Mouse (Mus musculus): Measurements from ENCODE around the gene Golga4.

Golga4 gene

DNA sequence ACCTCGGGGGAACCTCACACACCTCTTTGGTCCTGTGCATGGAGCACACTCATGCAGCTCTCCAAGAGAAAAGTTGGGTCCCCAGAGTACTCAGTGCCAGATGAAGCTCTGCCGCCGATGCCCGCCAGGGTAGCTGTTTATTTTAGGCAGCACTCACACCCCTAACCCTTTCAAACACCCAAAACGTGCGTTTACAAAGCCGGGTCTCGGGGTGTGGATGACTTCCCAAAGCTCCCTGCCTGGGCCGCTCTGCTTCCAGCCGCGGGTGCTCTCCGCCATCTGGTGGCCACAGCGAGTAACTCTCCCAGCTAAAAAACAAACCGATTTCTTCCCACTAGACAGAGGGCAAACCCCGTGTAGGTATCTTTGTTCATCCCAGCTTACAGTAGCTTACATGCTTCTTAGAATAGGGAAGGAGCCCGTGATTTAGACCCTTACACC lies 16.5 kb upstream of the Golga4 start:
- DNase-seq (ENCODE audit: low spot score), result no peak

DNA sequence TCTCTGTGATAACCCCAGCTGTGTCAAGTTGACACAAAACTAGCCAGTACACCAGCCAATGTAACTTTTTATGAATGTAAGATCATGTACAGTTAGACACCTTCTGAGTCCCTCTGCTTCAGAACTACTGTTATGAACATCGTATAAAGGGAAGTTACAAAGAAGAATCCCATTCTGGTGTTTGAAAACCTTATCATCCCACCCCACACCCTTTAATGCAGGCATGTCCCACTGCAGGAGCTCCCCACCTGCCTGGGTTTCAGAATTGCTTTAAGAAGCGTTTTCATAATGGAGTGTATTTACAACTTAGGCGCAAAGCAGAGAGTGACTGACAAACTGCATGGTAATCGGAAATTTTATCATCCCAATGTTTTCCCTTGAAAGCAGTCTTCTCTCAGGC lies 14.9 kb upstream of the Golga4 start:
- DNase-seq (ENCODE audit: low spot score), result no peak

GRCm38 (mm10) chr9:118492932-118493698 lies 13.0 kb upstream of the Golga4 start:
- no peak for DNase-seq (ENCODE audit: low spot score)

DNA sequence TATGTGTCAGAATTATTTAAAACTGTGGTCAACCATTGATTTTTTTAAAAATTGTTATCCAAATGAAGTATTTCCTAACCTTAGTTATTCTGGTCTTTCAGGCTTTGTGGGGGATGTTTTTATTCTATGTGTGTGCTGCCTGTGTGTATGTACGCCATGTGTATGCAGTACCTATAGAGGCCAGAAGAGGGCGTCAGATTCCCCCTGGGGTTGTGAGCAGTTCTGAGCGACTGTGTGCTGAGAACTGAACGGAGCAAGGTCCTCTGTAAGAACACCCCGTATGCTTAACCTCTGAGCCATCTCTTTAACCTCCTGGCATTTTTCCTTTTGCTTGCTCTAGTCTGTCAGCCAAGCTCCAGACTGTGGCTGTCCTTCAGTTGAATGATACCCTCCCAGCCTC lies 12.0 kb upstream of the Golga4 start:
- DNase-seq (ENCODE audit: low spot score), result no peak

- no peak for DNase-seq (ENCODE audit: low spot score)
Measured at GRCm38 (mm10) chr9:118495933-118496332, 10.1 kb upstream of the Golga4 start.

- DNase-seq (ENCODE audit: low spot score), result no peak
Measured at GRCm38 (mm10) chr9:118496952-118497351, 9.1 kb upstream of the Golga4 start.

DNA sequence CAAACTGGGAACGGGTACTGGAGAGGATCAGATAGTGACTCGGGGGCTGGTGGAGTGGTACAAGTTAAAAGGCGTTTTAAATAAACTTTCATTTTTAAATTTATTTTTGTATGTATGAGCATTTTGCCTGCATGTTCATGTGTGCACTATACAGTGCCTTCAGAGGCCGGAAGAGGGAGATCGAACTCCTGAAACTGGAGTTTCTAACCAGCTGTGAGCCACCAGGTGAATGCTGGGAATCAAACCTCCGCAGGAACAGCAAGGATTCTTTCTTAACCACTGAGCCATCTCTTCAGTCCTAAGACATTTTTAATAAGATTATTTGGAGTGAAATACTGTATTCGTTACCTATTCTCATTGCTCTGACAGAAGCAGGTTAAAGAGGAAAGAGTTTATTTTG lies 8.0 kb upstream of the Golga4 start:
- no peak for DNase-seq (ENCODE audit: low spot score)

- DNase-seq (ENCODE audit: low spot score), result no peak
Measured at GRCm38 (mm10) chr9:118500963-118501362, 5.1 kb upstream of the Golga4 start.

- DNase-seq (ENCODE audit: low spot score), result no peak
Measured at GRCm38 (mm10) chr9:118504656-118505055, 1.4 kb upstream of the Golga4 start.

- DNase-seq (ENCODE audit: low spot score), result no peak
Measured at GRCm38 (mm10) chr9:118506404-118507231, 551 bp downstream of the Golga4 start.

- no peak for DNase-seq (ENCODE audit: low spot score)
Measured at GRCm38 (mm10) chr9:118507552-118507951, 1.5 kb downstream of the Golga4 start.

DNA sequence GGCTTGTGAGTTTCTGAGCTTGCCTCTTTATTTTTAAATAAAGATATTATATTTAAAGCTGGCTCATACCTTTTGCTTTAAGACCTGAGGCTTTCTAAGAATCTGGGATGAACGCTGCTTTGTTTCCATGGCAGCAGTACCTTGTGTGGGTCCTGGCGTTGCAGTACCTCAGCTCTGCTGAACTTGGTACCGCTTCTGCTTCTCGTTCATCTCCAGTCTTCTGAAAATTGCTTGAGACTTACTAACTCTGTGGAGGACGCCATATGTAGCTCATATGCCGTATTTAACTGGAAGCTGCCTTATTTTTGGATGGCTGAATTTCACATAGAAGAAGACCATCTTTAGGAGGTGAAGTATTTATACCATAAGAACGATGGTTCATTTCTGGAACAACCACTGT lies 2.5 kb downstream of the Golga4 start:
- no peak for DNase-seq (ENCODE audit: low spot score)

- no peak for DNase-seq (ENCODE audit: low spot score)
Measured at GRCm38 (mm10) chr9:118510941-118511690, 5.0 kb downstream of the Golga4 start.

GRCm38 (mm10) chr9:118512681-118513233 lies 6.7 kb downstream of the Golga4 start:
- no peak for DNase-seq (ENCODE audit: low spot score)

- no peak for DNase-seq (ENCODE audit: low spot score)
Measured at GRCm38 (mm10) chr9:118515476-118515875, 9.4 kb downstream of the Golga4 start.

- no peak for DNase-seq (ENCODE audit: low spot score)
Measured at GRCm38 (mm10) chr9:118516162-118516561, 10.1 kb downstream of the Golga4 start.

- DNase-seq (ENCODE audit: low spot score), result no peak
Measured at GRCm38 (mm10) chr9:118517619-118518018, 11.6 kb downstream of the Golga4 start.

DNA sequence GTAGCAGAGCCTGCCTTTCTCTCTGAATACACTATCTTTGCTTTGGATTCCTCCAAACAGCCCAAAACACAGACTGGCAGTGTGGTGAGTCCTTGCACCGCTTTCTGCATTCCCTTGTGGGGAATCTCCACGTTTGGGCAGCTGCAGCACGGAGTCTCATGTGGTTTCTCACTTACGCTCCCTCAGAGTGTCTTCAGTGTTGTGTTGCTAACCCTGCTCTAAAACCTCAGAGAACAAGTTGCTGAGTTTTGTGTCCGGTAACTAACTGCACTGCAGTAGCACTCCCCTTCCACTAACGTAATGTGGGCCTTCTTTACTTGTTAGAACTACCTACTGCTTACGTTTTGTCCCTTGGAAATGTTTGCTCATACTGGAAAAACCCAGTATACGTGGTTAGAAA lies 13.0 kb downstream of the Golga4 start:
- DNase-seq (ENCODE audit: low spot score), result no peak

DNA sequence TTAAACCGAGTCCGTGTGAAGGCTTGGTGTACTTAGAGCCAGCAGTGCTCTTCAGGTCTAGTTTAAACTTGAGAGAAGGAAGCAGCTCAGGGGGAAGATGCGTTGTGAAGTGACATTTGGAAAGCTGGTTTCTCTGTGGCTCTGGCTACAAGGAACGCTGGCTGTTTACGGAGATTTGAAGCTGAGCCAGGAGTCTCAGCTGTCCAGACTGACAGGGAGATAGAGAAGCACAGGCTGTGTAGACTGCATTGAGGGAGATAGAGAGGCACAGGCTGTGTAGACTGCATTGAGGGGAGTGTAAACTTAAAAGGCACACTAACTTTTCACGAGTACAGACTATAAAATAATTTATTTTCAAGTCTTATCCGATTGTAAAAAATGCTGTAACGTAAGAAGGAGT lies 13.9 kb downstream of the Golga4 start:
- DNase-seq (ENCODE audit: low spot score), result no peak

DNA sequence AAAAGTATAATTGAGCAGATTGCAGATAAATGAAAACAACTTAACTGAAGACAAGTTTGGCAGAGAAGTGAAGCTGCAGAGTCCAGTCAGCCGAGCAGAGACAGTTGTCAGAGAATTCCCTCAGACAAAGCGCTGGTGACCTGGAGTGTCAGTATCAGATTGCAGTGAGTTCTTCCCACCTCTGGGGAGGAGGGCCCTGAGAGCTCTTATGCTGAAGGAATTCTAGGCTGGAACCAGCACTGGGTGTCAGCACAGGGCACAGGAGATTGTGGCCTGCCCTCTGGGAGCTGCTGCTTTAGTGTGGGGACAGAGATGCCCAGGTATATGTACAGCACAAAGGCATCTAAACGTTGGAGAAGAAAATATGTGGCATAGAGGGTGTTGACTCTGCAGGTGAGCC lies 14.8 kb downstream of the Golga4 start:
- DNase-seq (ENCODE audit: low spot score), result no peak

GRCm38 (mm10) chr9:118521659-118522058 lies 15.6 kb downstream of the Golga4 start:
- DNase-seq (ENCODE audit: low spot score), result no peak

DNA sequence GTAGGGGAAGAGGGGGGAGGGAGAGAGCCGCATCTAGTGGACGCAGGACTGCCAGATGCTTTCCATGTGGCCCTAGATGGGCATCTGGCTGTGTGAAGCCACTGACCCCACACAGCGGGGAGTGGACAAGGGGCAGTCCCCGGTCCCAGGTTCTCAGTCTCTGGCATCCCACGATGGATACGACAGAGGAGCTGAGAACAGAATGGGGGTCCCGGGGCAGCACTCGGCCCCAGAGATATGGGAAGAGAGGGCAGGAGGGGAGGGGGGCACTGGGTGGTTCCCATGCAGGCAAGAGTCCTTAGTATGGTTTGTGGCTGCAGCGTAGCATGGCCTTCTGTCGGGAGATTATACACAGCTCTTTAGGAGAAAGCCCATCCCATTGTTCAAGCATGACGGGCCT lies 17.7 kb downstream of the Golga4 start:
- DNase-seq (ENCODE audit: low spot score), result no peak
